Mouse (Mus musculus): ENCODE measurements around the gene Zfp300. TPM values are rescaled to one million over a fixed set of nuclear protein-coding genes. Genes with fewer than 3 reads are reported as not detected.

Gene Zfp300
- 1 to 10 TPM; 4.0 to 4.4 TPM for total RNA-seq (2021)
- long read RNA-seq, partial matches to known transcripts: 0 of 2 reads
- long read RNA-seq, other reads (novel, unspliced or antisense): 2 of 2 reads

DNA sequence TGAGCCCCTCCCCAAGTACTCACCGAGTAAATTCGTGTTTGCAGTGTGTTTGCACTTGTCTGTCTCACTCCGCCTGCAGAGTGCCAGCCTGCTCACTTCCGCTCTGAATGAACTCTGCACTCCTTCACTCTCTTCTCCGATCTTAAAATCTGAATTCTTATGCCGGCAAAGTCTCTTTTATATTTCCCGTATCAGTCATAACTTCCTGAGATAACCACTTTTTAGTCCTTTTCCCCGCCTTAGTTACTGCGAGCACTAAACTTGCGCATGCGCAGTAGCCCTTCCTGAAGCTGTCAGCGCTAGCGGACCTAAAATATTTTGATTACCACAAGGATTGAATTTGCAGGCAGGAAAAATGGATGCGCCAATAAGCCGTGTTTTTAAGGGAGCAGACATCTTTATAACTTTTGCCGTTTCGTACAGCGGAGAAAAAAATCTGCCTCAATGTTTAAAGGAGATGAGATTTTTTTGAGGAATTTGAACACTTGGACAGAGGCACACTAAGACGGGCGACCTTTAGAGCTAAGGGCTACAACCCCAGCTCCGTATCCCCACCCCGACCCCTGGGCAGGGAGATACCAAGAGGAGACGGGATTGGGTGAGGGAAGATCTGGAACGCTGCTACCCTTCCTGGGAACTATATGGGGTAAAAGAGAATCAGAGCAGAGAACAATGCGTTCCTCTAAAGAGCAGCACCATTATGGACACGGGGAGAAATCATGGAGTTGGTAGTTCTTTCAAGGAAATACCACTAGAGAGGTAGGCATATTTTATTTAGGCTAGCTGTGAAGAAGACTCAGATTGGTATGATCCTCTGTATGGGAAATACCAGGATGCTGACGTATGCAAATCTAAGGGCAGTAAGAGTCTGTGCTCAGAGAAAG, at the start of gene Zfp300:
Gene Zfp300 (minus strand): TSS at position 545 of the 884 bp plus-strand sequence.
- DNase-seq (ENCODE audit: low spot score in 2 of 2): peak; percentile 54 to 66

DNA sequence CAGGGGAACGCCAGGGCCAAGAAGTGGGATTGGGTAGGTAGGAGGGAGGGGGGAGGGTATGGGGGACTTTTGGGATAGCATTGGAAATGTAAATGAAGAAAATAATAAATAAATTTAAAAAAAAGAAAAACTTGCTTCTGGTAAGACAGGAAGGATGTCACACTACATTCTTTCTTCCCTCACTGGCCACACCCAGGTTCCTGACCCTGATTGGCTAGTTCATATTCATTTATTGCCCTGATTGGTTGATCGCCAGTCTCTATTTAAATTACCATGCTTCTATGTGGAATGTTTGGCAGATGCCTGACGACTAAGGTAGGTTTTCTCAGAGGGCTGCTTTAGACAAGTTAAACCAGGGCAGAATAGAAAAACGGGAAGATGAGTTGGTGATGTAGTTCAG, 26.2 kb upstream of the Zfp300 start, which contains the start of gene Ssxa1:
Gene Ssxa1 (plus strand): TSS at position 301 of the 400 bp plus-strand sequence.
- no peak for DNase-seq (ENCODE audit: low spot score in 2 of 2)

DNA sequence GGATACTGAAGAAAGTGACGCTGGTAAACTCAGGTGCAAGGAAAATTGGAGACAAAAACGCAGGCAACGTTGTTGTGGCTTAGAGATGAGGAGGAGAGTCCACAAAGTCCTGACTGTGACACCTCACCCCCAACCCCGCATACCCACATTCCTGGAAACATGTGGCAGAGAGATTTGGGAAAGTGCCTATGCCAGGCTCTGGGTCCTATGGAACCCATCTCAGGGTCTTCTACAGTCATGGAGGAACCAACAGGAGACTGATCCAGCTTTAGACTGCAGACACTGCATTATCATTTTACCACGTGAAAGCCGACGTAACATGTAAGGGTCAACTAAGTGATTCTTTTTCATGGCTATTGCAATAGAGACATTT, 526 bp upstream of the Zfp300 start:
- no peak for DNase-seq (ENCODE audit: low spot score in 2 of 2)

DNA sequence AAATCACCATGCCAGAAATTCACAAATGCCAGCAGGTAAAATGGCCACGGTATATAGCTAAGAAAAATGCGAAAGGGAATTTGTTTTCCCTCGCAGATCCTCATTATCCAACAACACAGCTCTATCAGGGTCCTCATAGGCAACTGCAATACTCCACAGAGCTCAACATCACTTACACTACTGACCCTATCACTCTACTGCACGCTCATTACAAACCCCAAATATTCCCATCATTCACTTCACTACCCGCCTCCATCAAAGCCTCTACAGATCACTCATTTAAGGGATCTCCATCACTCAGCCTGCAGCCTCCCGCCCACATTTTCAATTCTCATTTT, 713 bp downstream of the Zfp300 start:
- no peak for DNase-seq (ENCODE audit: low spot score in 2 of 2)

DNA sequence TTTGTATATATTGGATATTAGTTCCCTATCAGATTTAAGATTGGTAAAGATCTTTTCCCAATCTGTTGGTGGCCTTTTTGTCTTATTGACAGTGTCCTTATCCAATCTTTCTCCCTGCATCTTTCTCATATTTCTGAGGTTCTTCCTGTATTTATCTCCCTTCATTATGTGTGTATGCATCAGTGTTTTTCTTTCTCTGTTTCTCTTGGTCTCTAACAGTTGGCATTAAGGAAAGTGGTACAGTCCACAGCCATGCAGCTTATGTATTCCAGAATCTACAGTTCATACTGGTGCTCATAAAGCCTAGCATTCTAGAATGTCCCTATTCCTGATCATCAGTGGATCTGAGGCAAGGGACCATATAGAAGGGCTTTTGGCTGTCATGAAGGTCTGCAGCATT, 21.2 kb downstream of the Zfp300 start, which contains the start of gene Spaca5:
Gene Spaca5 (plus strand): TSS at position 301 of the 400 bp plus-strand sequence.
- DNase-seq (ENCODE audit: low spot score in 2 of 2): no peak

DNA sequence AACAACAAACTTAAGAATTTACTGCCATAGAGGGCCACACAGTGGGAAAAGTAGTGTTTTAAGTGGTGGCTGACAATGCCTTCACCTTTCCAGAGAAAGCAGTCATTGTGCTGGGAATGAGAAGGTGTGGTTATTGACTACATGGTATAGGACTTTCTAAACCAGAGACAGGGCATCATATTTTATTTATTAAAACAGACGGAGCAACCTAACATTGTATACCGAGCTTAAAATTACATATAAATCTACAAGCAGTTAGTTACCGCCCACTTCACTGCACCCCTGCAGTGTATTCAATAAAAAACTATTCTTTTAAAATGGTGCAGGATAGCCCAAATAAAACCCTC, 26.8 kb downstream of the Zfp300 start:
- no peak for DNase-seq (ENCODE audit: low spot score in 2 of 2)

DNA sequence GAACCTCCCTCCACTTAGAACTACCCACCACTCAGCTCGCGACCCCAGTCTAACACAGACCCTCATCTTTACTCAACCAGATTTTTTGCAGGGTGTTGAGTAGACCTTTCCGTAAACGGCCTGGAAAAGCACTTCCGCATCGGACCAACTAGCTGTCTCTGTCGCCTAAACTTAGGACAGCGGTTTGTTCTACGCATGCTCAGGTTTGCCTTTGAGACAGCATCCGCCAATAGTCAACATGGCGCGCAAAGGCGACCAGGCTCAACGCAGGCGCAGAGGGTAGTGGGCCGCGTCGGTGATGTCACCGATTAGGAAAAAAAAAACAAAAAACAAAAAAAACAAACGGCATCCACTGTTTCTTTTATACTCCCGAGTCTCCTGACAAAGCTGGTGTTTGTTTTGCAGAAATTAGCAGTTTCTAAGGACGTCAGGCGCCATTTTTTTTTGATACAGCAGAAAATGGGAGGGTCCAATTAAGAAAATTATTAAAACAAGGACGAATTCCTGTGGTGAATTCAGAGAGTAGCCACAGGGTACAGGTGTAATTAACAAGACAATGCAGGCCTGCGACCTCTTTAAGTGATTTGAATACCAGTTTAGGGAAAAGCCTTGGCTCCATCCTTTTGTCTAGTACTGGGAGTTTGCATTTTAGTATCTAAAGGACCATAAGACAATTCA, 27.3 kb downstream of the Zfp300 start, which contains the start of gene Zfp182:
Gene Zfp182 (minus strand): TSS at position 451 of the 678 bp plus-strand sequence.
- DNase-seq (ENCODE audit: low spot score in 2 of 2): peak; percentile 64 to 77

DNA sequence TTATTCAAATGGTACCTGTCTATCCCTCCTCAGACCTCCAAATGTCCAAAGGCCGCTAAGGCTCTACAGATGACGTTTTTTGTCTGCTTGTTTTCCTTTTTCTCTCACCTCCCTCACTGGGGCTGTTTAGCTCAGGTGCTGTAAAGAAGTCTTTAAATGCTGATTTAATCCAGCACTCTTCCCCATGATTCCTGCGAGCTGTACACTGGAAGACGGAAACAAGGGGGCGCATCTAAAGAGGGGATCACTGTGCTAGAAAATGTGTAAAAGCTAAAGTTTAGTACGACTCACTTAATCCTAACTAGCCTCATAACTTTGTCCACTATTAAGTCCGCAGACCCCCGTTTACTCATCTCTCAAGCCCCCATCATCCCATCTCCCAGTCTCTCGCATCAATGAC, 27.9 kb downstream of the Zfp300 start:
- DNase-seq (ENCODE audit: low spot score in 2 of 2): peak; percentile 2 to 11

Other genes starting within 250 kb of the Zfp300 start
- 1 to 10 TPM in 1 of 2 experiments, under 1 TPM in 1; 0.56 to 1.1 TPM for gene Timp1, start 219.4 kb downstream of the Zfp300 start, total RNA-seq (2021)
- gene Syn1, start 168.5 kb downstream of the Zfp300 start, total RNA-seq (2021): 100 to 1,000 TPM; 407 to 465 TPM
- 10 to 100 TPM; 11.5 to 12.0 TPM for gene Cfp, start 158.0 kb downstream of the Zfp300 start, total RNA-seq (2021)
- gene Elk1, start 138.9 kb downstream of the Zfp300 start, total RNA-seq (2021): 10 to 100 TPM; 34.6 to 35.7 TPM
- 10 to 100 TPM; 11.7 to 13.4 TPM for gene Uxt, start 127.5 kb downstream of the Zfp300 start, total RNA-seq (2021)
- 1 to 10 TPM; 8.3 to 9.3 TPM for gene Zfp182, start 27.2 kb downstream of the Zfp300 start, total RNA-seq (2021)
- gene Spaca5, start 21.1 kb downstream of the Zfp300 start, total RNA-seq (2021): not detected
- not detected for gene Ssxa1, start 26.3 kb upstream of the Zfp300 start, total RNA-seq (2021)
- gene Gm21876, start 86.1 kb upstream of the Zfp300 start, total RNA-seq (2021): not detected